In the genomic region with DNA sequence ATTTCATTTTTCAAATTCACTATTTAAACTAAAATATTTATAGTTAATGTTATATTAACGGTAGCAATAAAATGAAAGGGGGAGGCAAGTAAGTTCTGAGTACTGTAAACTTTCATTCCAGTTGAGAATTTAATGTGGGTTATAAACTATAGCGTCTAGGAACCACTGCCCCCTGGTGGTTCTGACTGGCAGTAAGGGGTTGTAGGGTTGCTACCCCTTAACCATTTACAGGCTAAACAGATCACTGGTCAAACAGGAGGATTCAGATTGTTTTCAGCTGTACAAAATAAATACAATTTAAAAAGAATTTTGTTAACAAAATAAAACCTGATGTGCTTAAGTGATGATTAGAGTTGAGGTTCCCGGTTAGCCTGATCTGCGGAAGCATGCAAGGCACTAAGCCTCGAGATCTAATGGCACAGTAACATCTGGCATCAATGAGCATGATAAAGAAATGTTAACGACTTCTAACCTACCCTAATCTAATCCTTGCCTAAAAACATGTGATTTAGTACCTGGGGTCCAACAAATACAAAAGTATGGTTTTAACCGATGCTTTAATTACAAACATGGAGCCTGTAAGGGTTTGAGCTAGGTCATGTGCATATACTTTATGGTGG, we compare ENCODE assay signal across 9 mouse cellular contexts. TPM values are rescaled to one million over a fixed set of nuclear protein-coding genes. Genes with fewer than 3 reads are reported as not detected.
DNase-seq lines count a peak whose midpoint lies in the region; ATAC-seq and TF ChIP-seq lines count a peak whose summit lies in the region.
"Had no signal": no experiment of that assay in that cellular context is flagged by ENCODE, and none has a peak within 500 bp of the region (broad histone marks: within the 10 kb centered on the region; RNA-seq: fewer than 3 reads in every experiment).

No protein-coding gene starts in this region.

- H3K9ac ChIP-seq in ES-Bruce4 (ENCODE audit: low read depth, poor library complexity, severe bottlenecking) = no peak overlapping the region
- H3K9ac ChIP-seq in heart, postnatal 0 days (replicated peaks; ENCODE audit: low read depth, low read length) = no peak overlapping the region
- H3K9ac ChIP-seq: limb, embryonic 15.5 days had no signal

- H3K4me2 ChIP-seq in heart, postnatal 0 days (ENCODE audit: low read depth, low read length) = no peak overlapping the region
- H3K4me2 ChIP-seq: limb, embryonic 15.5 days had no signal

- no peak for TF ChIP-seq POLR2A in ES-Bruce4 (IDR thresholded peaks at IDR 0.05; ENCODE audit: insufficient read depth, low read length)

- H3K4me3 ChIP-seq in ES-Bruce4 (ENCODE audit: low read depth, low read length) = no peak overlapping the region
- H3K4me3 ChIP-seq in heart, postnatal 0 days (ENCODE audit: low read depth, low read length) = no peak overlapping the region
- H3K4me3 ChIP-seq: limb, embryonic 15.5 days had no signal

- peak; percentile 88 for DNase-seq in heart, adult 11 months
- DNase-seq in heart, postnatal 25 days (ENCODE audit: low spot score) = no peak
- DNase-seq in cerebellum, postnatal 25 days = peak; percentile 9 to 53
- no peak for DNase-seq in heart, postnatal 0 days (ENCODE audit: low spot score)
- DNase-seq in layer of hippocampus, adult 9-11 months = peak; percentile 9
- peak; percentile 66 for DNase-seq in lung, postnatal 14 days
- peak; percentile 42 to 75 for DNase-seq in spleen, postnatal 4 days (ENCODE audit: low spot score in 2 of 2)

- no peak for TF ChIP-seq EP300 in ES-Bruce4 (IDR thresholded peaks at IDR 0.05; ENCODE audit: insufficient read depth, low read depth, low read length)
- no peak for TF ChIP-seq EP300 in heart, postnatal 0 days (IDR thresholded peaks at IDR 0.05; ENCODE audit: low read depth)

- H3K4me1 ChIP-seq in ES-Bruce4 (ENCODE audit: control insufficient read depth, insufficient read depth, low read length) = no peaks in the 10 kb centered on the region
- H3K4me1 ChIP-seq in heart, postnatal 0 days (ENCODE audit: control insufficient read depth, insufficient read depth) = 0 out of 2 replicates have a peak, but pooled peaks cover 1% of the 10 kb centered on the region
- H3K4me1 ChIP-seq: limb, embryonic 15.5 days had no signal

- no peak for ATAC-seq in heart, postnatal 0 days (ENCODE audit: insufficient read depth, low read depth)

- intact Hi-C loops in heart, postnatal 25 days (cut with DNase I) = loop anchor here (5.0 kb wide), 2 partner anchors 205 to 295 kb away; no protein-coding TSS in a partner anchor

- no peaks in the 10 kb centered on the region for H3K9me3 ChIP-seq in ES-Bruce4 (replicated peaks; ENCODE audit: control insufficient read depth, insufficient read depth, low read length, poor library complexity, severe bottlenecking)
- H3K9me3 ChIP-seq in heart, postnatal 0 days (replicated peaks; ENCODE audit: control insufficient read depth, low read length) = no peaks in the 10 kb centered on the region
- H3K9me3 ChIP-seq: limb, embryonic 15.5 days had no signal

- H3K36me3 ChIP-seq in ES-Bruce4 (ENCODE audit: control insufficient read depth, insufficient read depth, low read length, poor library complexity, severe bottlenecking) = peaks cover 4% of the 10 kb centered on the region
- peaks cover 29% of the 10 kb centered on the region for H3K36me3 ChIP-seq in heart, postnatal 0 days (replicated peaks; ENCODE audit: control insufficient read depth, insufficient read depth, low read length)

- WGBS in heart, postnatal 0 days = 75% methylated on average over 7 of the region's 7 CpGs

- peak; percentile 5 for TF ChIP-seq CTCF in ES-Bruce4 (IDR thresholded peaks at IDR 0.05; ENCODE audit: low read depth, low read length)
- peak; percentile 70 for TF ChIP-seq CTCF in heart, postnatal 0 days (IDR thresholded peaks at IDR 0.05; ENCODE audit: low read depth)

- no peak overlapping the region for H3K27ac ChIP-seq in ES-Bruce4 (ENCODE audit: insufficient read depth, low read length)
- H3K27ac ChIP-seq in heart, postnatal 0 days (ENCODE audit: low read depth) = no peak overlapping the region
- H3K27ac ChIP-seq: limb, embryonic 15.5 days had no signal

- no peaks in the 10 kb centered on the region for H3K27me3 ChIP-seq in ES-Bruce4 (ENCODE audit: control insufficient read depth, insufficient read depth, low read length, poor library complexity, severe bottlenecking)
- H3K27me3 ChIP-seq in heart, postnatal 0 days (ENCODE audit: control insufficient read depth, insufficient read depth, low read length) = no peaks in the 10 kb centered on the region
- H3K27me3 ChIP-seq: limb, embryonic 15.5 days had no signal

RNA-seq across cellular contexts. Expression of a gene that starts 35.8 kb away (rescaled TPM):
- not detected for total RNA-seq in heart, postnatal 25 days (2021)
- polyA plus RNA-seq in ES-Bruce4 (2011; ENCODE audit: insufficient read depth, insufficient read length, low read depth, missing spikeins) = not detected in 2 replicates
- not detected in 2 replicates for total RNA-seq in heart, postnatal 0 days (2014; rRNA removed; ENCODE audit: low replicate concordance)
- not detected in 2 replicates for polyA plus RNA-seq in heart, postnatal 0 days (2015; fragmentation: Nextera tagmentation; extraction: Ambion mirVana)
- polyA plus RNA-seq: limb, embryonic 15.5 days had no signal

RNA-seq across cellular contexts. Expression of a gene that starts 38.9 kb away (rescaled TPM):
- 10 to 100 TPM; 23.5 to 24.8 TPM for total RNA-seq in heart, postnatal 25 days (2021)
- polyA plus RNA-seq in ES-Bruce4 (2011; ENCODE audit: insufficient read depth, insufficient read length, low read depth, missing spikeins) = 111 and 119 TPM in 2 replicates
- total RNA-seq in heart, postnatal 0 days (2014; rRNA removed; ENCODE audit: low replicate concordance) = 42.1 and 46.1 TPM in 2 replicates
- 51.3 and 54.2 TPM in 2 replicates for polyA plus RNA-seq in heart, postnatal 0 days (2015; fragmentation: Nextera tagmentation; extraction: Ambion mirVana)

RNA-seq across cellular contexts. Expression of a gene that starts 39.6 kb away (rescaled TPM):
- 1 to 10 TPM; 3.2 to 4.7 TPM for total RNA-seq in heart, postnatal 25 days (2021)
- 3.6 and 4.6 TPM in 2 replicates for polyA plus RNA-seq in ES-Bruce4 (2011; ENCODE audit: insufficient read depth, insufficient read length, low read depth, missing spikeins)
- total RNA-seq in heart, postnatal 0 days (2014; rRNA removed; ENCODE audit: low replicate concordance) = 1.8 and 7.5 TPM in 2 replicates
- 3.7 and 3.8 TPM in 2 replicates for polyA plus RNA-seq in heart, postnatal 0 days (2015; fragmentation: Nextera tagmentation; extraction: Ambion mirVana)

Comparison
In these comparisons a context has a peak if more than half of its experiments do, and no peak if none do; other contexts are left out.
1. DNase-seq: peak in heart, adult 11 months (single experiment), cerebellum, postnatal 25 days (2 of 2), layer of hippocampus, adult 9-11 months (single experiment), lung, postnatal 14 days (single experiment) and spleen, postnatal 4 days (2 of 2); none in heart, postnatal 25 days (single experiment) and heart, postnatal 0 days (single experiment).